Mouse (Mus musculus) midbrain, embryonic 15.5 days (tissue): ENCODE data around the gene Ssr1. TPM values are rescaled to one million over a fixed set of nuclear protein-coding genes. Genes with fewer than 3 reads are reported as not detected.

ENCODE experiments used
- ATAC-seq: fragments of 200-750 bp; cut with Nextera tagmentation; replicated peaks from 2 replicates; pipeline ENCODE4 v1.8.0; 2017; ENCODE audit warnings: moderate TSS enrichment
- H3K27ac ChIP-seq: fragments of 300-500 bp; sonication (generic); 2 replicates; pipeline ENCODE4 v1.5.1; 2015; ENCODE audit warnings: mild to moderate bottlenecking, inconsistent platforms
- H3K27me3 ChIP-seq: fragments of 300-500 bp; sonication (generic); replicated peaks from 2 replicates; pipeline ENCODE4 v1.6.1; 2015; ENCODE audit warnings: inconsistent platforms
- H3K36me3 ChIP-seq: fragments of 300-500 bp; sonication (generic); replicated peaks from 2 replicates; pipeline ENCODE4 v1.6.1; 2015; ENCODE audit warnings: inconsistent platforms
- H3K4me1 ChIP-seq: fragments of 300-500 bp; sonication (generic); 2 replicates; pipeline ENCODE4 v1.6.1; 2015; ENCODE audit warnings: inconsistent platforms
- H3K4me2 ChIP-seq: fragments of 300-500 bp; sonication (generic); 2 replicates; pipeline ENCODE4 v1.6.1; 2015; ENCODE audit warnings: inconsistent platforms, mild to moderate bottlenecking, moderate library complexity
- H3K4me3 ChIP-seq: fragments of 300-500 bp; sonication (generic); 2 replicates; pipeline ENCODE4 v1.5.1; 2015; ENCODE audit warnings: mild to moderate bottlenecking, inconsistent platforms
- H3K9ac ChIP-seq: fragments of 300-500 bp; sonication (generic); 2 replicates; pipeline ENCODE4 v1.6.1; 2015; ENCODE audit warnings: mild to moderate bottlenecking, inconsistent platforms
- H3K9me3 ChIP-seq: fragments of 300-500 bp; sonication (generic); 2 replicates; pipeline ENCODE4 v1.6.1; 2016; ENCODE audit warnings: inconsistent platforms
- WGBS: fragments of 180-500 bp; shearing (Covaris S2); methylation state at CpG from one replicate; pipeline ENCODE4 v1.1.7; 2015; ENCODE audit warnings: mixed read lengths; 5-methylcytosine and 5-hydroxymethylcytosine counted together
- polyA plus RNA-seq: library from polyadenylated mRNA; unstranded; fragments of >200 nt; fragmentation: Nextera tagmentation; extraction: Ambion mirVana; gene quantifications from 2 replicates; pipeline ENCODE4 v1.2.1, GENCODE M21; 2015

Gene Ssr1
- 55.1 and 57.9 TPM in 2 replicates for polyA plus RNA-seq

DNA sequence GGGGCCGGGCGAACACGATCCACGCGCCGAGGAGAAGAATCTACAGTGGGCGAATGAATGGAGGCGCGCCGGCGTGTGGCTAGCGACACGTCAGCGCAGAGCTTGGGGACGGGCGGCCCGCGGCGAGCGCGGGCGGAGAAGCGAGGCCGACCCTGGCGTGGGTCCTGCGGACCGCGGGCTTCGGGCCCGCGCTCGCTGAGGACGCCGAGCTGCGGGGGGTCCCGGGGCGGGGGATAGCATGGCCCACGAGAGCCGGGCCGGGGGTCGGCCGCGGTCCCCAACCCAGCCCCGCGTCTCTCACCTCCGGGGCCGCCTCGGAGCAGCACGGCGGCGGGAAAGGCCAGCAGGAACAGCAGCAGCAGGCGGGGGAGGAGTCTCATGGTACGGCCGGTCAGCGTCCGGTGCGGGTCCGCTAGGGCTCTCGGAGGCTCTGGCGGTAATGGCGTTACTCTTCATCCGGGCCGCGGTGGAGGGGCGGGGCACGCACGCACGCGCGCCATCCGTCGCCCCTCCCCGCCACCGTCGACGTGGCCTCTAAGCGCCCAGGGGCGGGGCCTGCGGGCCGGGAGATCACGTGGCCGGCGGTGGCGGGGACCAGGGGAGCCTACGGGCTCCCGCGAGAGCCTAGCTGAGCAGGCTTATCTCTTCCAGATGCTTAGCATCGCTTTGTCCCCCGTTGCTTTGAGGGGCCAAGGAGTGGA lies at the start of gene Ssr1:
Gene Ssr1, minus strand, starts transcription at position 514 of the 701 bp plus-strand sequence.
- peak; percentile 99 for ATAC-seq
- no peaks in the 10 kb centered on the region for H3K9me3 ChIP-seq
- under 1% methylated on average over 89 of the region's 89 CpGs for WGBS

DNA sequence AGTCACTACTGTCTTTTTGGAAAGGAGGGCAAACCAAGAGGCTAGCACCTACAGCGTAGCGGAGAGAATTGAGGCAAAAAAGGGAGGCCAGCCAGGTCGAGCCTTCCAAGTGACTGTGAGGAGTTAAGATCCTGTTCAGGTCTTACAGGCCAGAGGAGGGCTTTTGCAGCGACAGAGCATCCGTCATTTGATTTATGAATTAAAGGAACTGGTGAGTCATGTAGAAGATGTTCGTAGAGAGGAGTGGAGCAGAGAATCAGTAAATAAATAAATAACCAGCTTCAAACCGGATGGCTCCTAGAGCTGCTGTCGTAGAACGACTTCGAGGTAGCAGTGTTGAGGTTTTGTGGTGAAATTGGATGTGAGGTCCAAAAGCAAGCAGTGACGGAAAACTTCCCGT lies 43.8 kb upstream of the Ssr1 start:
- Histone ChIP-seq H3K27me3 (no peaks in the 10 kb centered on the region), H3K27ac (no peak overlapping the region), H3K4me3 (peak overlapping the region; percentile 53), H3K4me2 (peak overlapping the region; percentile 93), H3K9me3 (no peaks in the 10 kb centered on the region), H3K9ac (peak overlapping the region; percentile 76), H3K36me3 (peaks cover 22% of the 10 kb centered on the region; the same call in 1 of the 2 replicates), H3K4me1 (peaks cover 25% of the 10 kb centered on the region)
- no peak for ATAC-seq
- WGBS, result 61% methylated on average over 12 of the region's 12 CpGs

More for the DNA sequence above, at the start of gene Ssr1:
- H3K9ac ChIP-seq, result peak within 1 kb of the TSS; percentile 89
- peaks cover 11% of the 10 kb centered on the region; the same call in 1 of the 2 replicates for H3K36me3 ChIP-seq
- H3K4me1 ChIP-seq, result peaks cover 16% of the 10 kb centered on the region
- H3K4me3 ChIP-seq, result peak within 1 kb of the TSS; percentile 80
- H3K4me2 ChIP-seq, result peak within 1 kb of the TSS; percentile 61
- H3K27me3 ChIP-seq, result no peaks in the 10 kb centered on the region
- peak within 1 kb of the TSS; percentile 94 for H3K27ac ChIP-seq

DNA sequence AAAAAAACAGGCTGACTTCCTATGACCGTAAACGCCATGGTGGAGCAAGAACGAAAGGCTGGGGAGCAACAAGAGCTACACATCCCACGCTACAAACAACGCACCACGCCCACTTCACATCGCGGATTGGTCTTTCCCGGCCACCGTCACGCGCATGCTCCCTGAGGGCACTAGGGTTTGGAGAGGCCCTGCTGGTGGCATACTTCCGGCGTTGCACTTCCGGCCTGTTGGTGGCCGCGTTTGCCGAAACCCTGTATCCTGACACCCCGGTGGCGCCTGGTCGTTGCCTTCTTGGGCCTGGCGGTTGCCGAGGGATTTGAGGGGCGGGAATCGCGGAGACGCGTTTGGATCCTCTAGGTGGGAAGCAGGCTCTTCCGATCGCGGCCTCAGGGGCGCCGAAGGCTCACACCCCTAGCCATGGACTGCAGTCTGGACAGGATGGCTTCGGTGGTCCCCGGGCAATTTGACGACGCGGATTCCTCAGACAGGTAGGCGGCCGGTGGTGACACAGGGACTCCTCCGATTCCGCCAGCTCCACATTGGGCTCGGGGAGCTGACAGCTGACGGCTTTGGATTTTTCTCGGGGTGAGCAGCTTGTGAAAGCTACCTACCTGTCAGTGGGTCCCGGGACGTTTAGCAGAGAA lies 43.1 kb upstream of the Ssr1 start, which contains the start of gene Cage1:
Gene Cage1, minus strand, starts transcription at position 26 of the 644 bp plus-strand sequence.
- Histone ChIP-seq H3K27me3 (no peaks in the 10 kb centered on the region), H3K9me3 (no peaks in the 10 kb centered on the region), H3K27ac (peak within 1 kb of the TSS; percentile 80), H3K36me3 (peaks cover 17% of the 10 kb centered on the region; the same call in 1 of the 2 replicates), H3K4me2 (peak within 1 kb of the TSS; percentile 93), H3K4me1 (peaks cover 25% of the 10 kb centered on the region), H3K4me3 (peak within 1 kb of the TSS; percentile 53), H3K9ac (peak within 1 kb of the TSS; percentile 76)
- ATAC-seq, result peak; percentile 97
- under 1% methylated on average over 47 of the region's 47 CpGs for WGBS

DNA sequence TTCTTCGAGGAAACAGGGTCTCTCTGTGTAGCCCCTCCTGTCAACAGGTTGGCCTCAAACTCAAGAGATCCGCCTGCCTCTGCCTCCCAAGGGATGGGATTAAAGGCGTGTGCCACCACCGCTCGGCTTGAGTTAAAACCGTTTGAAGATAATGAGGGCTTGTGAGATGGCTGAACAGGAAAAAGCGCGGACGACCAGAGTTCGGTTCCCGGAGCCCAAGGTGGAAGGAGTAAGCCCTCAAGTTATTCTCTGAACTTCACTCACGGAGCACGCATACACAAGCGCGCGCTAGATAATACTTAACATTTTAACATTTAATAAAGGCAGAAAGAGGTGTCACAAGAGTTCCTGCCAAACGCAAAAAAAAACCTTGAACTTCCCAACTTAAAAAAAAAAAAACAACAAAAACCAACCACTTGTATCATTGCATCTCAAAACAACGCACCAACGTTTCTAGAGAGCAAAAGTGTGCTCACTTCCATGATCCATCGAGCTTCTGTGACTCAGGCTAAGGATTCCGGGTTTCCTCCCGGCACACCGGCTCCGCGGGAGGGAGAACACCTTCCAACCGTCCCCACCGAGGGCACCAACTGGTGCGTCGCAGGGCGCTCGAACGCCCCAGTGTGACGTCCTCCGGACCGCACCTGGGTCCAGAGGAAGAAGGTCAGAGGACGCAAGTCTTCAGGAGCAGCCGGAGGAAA lies 42.5 kb upstream of the Ssr1 start, which contains the start of gene Riok1:
Gene Riok1, plus strand, starts transcription at position 653 of the 701 bp plus-strand sequence.
- 12% methylated on average over 37 of the region's 37 CpGs for whole genome bisulfite sequencing

DNA sequence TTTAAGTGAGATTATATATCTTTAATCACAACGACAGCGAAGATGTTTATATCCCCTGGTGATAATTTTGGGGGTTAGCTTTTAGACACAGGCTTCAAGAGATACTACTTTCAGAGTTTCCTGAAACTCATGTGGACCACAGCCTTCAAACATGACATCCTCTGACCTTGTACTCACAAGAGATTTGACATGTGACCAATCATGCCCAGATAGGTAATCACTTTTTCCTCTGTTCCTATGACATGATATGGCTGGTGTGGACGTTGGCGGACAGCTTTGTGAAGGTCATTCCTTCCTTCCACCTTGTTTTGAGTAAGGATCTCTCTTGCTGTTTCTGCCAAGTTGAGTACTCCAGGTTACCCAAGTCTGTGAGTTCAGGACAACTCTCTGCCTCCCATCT lies 34.4 kb upstream of the Ssr1 start:
- Histone ChIP-seq H3K9me3 (no peaks in the 10 kb centered on the region), H3K27ac (no peak overlapping the region), H3K4me1 (no peaks in the 10 kb centered on the region), H3K9ac (no peak overlapping the region), H3K4me2 (no peak overlapping the region), H3K27me3 (no peaks in the 10 kb centered on the region; the same call in 1 of the 2 replicates), H3K36me3 (no peaks in the 10 kb centered on the region), H3K4me3 (no peak overlapping the region)
- WGBS, result 91% methylated on average over 4 of the region's 4 CpGs
- ATAC-seq, result no peak

More for the DNA sequence above, 42.5 kb upstream of the Ssr1 start, which contains the start of gene Riok1:
- Histone ChIP-seq H3K36me3 (peaks cover 11% of the 10 kb centered on the region; the same call in 1 of the 2 replicates), H3K9ac (peak within 1 kb of the TSS; percentile 76), H3K4me3 (peak within 1 kb of the TSS; percentile 53), H3K27me3 (no peaks in the 10 kb centered on the region), H3K4me2 (peak within 1 kb of the TSS; percentile 93), H3K27ac (peak within 1 kb of the TSS; percentile 80), H3K9me3 (no peaks in the 10 kb centered on the region), H3K4me1 (peaks cover 25% of the 10 kb centered on the region)
- no peak for ATAC-seq

DNA sequence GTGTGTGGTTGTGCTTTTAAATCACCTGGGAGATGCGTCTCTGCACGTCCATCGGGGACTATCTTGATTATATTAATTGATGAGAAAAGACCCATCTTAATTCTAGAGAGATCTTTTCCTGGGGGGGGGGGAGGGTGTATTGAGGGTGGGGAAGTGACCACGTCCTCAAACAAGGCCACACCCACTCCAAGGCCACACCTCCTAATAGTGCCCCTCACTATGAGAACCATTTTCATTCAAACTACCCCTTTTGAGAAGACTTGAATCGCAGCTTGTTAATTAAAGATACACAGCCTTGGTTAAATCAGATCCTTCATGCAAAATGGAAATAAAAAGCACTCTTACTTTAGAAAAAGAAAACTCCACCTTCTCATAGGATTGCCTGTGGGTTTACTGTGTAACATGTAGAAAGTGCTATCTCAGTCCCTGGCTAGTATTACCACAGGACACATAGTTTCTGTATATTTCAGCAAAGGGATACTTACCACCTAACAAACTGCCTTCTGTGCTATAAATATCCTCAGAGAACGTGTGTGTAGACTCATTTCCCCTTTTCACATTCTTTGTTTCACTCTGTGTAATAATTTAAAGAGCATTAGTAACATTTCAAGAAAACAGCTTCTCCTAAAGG lies 33.7 kb upstream of the Ssr1 start:
- no peaks in the 10 kb centered on the region for H3K9me3 ChIP-seq
- H3K27ac ChIP-seq, result no peak overlapping the region
- no peak for ATAC-seq
- H3K4me3 ChIP-seq, result no peak overlapping the region
- 69% methylated on average over 6 of the region's 6 CpGs for whole genome bisulfite sequencing
- no peaks in the 10 kb centered on the region for H3K4me1 ChIP-seq
- H3K27me3 ChIP-seq, result no peaks in the 10 kb centered on the region; the same call in 1 of the 2 replicates
- no peaks in the 10 kb centered on the region for H3K36me3 ChIP-seq
- no peak overlapping the region for H3K4me2 ChIP-seq
- H3K9ac ChIP-seq, result no peak overlapping the region

DNA sequence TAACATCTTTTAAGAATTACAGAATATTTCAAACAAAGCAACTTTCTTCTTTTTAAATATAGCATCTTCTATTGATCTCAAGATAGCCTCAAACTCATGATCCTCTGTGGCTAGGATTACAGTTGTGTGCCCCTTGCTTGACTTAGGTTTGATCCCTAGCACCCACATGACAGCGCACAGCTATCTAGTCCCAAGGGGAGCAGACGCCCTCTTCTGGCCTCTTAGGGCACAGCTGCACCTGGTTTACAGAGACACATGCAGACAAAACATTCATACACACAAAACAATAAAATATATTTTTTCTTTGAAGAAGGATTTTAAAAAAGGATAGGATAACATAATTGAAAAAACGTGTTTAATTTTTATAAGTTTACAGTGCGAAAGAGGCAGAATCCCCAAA lies 31.9 kb upstream of the Ssr1 start:
- no peaks in the 10 kb centered on the region for H3K4me1 ChIP-seq
- H3K9ac ChIP-seq, result no peak overlapping the region
- H3K9me3 ChIP-seq, result no peaks in the 10 kb centered on the region
- 30% methylated on average over 4 of the region's 4 CpGs for WGBS
- H3K4me2 ChIP-seq, result no peak overlapping the region
- H3K4me3 ChIP-seq, result no peak overlapping the region
- ATAC-seq, result no peak
- H3K36me3 ChIP-seq, result no peaks in the 10 kb centered on the region
- H3K27ac ChIP-seq, result no peak overlapping the region
- H3K27me3 ChIP-seq, result no peaks in the 10 kb centered on the region; the same call in 1 of the 2 replicates

DNA sequence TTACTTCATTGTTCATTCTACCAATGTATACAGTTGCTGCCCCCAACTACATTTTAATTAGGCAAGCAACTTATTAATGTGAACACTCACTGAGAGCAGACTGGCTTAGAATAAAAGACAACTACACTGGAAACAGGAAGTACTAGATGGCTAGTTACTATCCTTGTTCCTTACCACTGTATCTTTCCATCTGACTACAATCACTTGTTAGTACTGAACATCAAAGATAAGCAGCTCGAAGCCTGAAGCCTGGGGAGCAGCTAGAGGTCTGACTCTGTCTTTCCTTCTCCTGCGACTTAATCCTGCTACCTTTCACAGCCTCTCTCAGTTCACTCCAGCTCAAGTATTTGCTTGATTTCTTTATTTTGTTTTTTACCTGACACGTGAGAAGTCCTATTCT lies 24.8 kb upstream of the Ssr1 start:
- Histone ChIP-seq H3K4me3 (no peak overlapping the region), H3K4me1 (no peaks in the 10 kb centered on the region), H3K4me2 (no peak overlapping the region), H3K27me3 (no peaks in the 10 kb centered on the region), H3K36me3 (no peaks in the 10 kb centered on the region), H3K9ac (no peak overlapping the region), H3K9me3 (no peaks in the 10 kb centered on the region), H3K27ac (no peak overlapping the region)
- 76% methylated on average over 3 of the region's 3 CpGs for WGBS
- no peak for ATAC-seq

DNA sequence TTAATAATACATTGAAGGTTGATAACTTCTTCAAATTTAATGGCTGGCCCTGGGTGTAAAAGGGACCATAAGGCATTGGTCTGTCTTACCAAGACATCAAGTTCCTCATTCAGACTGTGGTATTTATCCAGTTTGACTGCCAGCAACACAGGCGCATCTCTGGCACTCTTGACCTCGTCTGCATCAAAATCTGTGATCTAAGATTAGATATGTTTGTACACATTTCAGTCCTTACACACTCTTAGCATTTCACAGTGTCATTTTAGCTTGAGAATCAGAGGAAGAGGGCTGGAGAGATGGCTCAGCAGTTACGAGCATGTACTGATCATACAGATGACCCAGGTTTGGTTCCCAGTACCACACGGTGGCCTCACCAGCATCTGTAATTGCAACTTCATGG lies 21.6 kb upstream of the Ssr1 start:
- Histone ChIP-seq H3K27ac (no peak overlapping the region), H3K4me3 (no peak overlapping the region), H3K9ac (no peak overlapping the region), H3K4me2 (no peak overlapping the region), H3K27me3 (no peaks in the 10 kb centered on the region), H3K9me3 (no peaks in the 10 kb centered on the region), H3K4me1 (no peaks in the 10 kb centered on the region), H3K36me3 (no peaks in the 10 kb centered on the region)
- no peak for ATAC-seq
- WGBS, result 93% methylated on average over 4 of the region's 4 CpGs

DNA sequence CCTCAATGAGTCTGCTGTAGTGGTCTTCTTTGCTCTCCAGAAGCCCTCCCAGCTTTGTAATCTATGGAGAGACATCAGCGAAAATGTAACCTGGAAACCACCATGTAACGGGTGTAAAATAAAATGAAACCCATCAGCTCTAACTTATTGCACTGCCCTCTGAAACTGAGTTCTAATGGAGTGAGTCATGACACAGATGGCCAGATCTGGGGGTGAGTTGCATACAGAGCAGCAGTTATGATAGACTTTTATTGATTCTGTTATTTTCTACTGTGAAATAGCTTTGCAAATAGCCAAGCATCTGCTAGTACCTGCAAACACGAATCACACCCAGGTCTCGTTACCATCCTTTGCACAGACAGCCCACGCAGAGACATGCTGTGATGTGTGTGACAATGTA lies 18.4 kb upstream of the Ssr1 start:
- no peaks in the 10 kb centered on the region for H3K27me3 ChIP-seq
- no peak overlapping the region for H3K27ac ChIP-seq
- WGBS, result 86% methylated on average over 5 of the region's 5 CpGs
- no peaks in the 10 kb centered on the region for H3K9me3 ChIP-seq
- no peaks in the 10 kb centered on the region for H3K36me3 ChIP-seq
- no peak overlapping the region for H3K9ac ChIP-seq
- H3K4me3 ChIP-seq, result no peak overlapping the region
- no peak overlapping the region for H3K4me2 ChIP-seq
- no peak for ATAC-seq
- no peaks in the 10 kb centered on the region for H3K4me1 ChIP-seq

DNA sequence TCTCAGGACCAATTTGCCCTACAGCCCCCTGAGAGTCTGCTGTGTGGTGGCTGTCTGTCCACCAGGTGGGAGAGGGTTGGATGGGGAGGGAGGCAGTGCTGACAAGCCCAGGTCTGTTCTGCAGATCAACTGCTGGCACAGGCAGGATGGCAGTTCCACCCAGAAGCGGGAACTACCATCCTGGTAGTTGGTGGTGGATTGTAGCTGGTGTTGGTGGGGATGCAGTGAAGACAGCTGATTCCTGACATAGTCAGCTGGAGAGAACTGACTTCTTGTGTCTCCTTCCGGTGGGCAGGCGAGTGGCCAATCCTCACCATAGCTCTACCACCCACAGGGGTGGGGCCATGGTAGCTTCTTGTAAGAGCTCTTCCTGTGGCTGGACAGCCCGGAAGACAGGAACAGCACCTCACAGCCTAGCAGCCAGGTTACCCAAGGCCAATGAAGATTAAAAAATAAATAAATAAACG lies 16.5 kb upstream of the Ssr1 start:
- WGBS, result 83% methylated on average over 5 of the region's 5 CpGs
- no peak for ATAC-seq

More for the DNA sequence above, 16.5 kb upstream of the Ssr1 start:
- no peak overlapping the region for H3K27ac ChIP-seq
- no peak overlapping the region for H3K4me2 ChIP-seq
- H3K4me1 ChIP-seq, result no peaks in the 10 kb centered on the region
- no peaks in the 10 kb centered on the region for H3K9me3 ChIP-seq
- no peak overlapping the region for H3K9ac ChIP-seq
- H3K36me3 ChIP-seq, result no peaks in the 10 kb centered on the region
- no peaks in the 10 kb centered on the region for H3K27me3 ChIP-seq
- no peak overlapping the region for H3K4me3 ChIP-seq
